Mouse (Mus musculus) embryonic facial prominence, embryonic 14.5 days (tissue): ENCODE measurements around the gene Gm15217. TPM values are rescaled to one million over a fixed set of nuclear protein-coding genes. Genes with fewer than 3 reads are reported as not detected.
A peak's percentile ranks its signal among the peaks of the same experiment; 100 is the strongest.

Experiments
- ATAC-seq: fragments of 200-750 bp; cut with Nextera tagmentation; 2 replicates; pipeline ENCODE4 v1.8.0; 2017; ENCODE audit warnings: low read depth, moderate number of reproducible peaks, moderate TSS enrichment
- DNase-seq: peaks from one replicate; pipeline ENCODE4 v3.0.0-alpha.2; 2015; ENCODE audit warnings: low spot score
- H3K27ac ChIP-seq: fragments of 300-500 bp; sonication (generic); replicated peaks from 2 replicates; pipeline ENCODE4 v1.5.1; 2014; ENCODE audit warnings: low read depth, mild to moderate bottlenecking, low read length, moderate library complexity
- H3K27me3 ChIP-seq: fragments of 300-500 bp; sonication (generic); replicated peaks from 2 replicates; pipeline ENCODE4 v1.6.1; 2014; ENCODE audit warnings: low read length; ENCODE audit not compliant: control insufficient read depth, insufficient read depth
- H3K36me3 ChIP-seq: fragments of 300-500 bp; sonication (generic); 2 replicates; pipeline ENCODE4 v1.6.1; 2014; ENCODE audit warnings: low read length, mixed read lengths; ENCODE audit not compliant: control insufficient read depth, insufficient read depth
- H3K4me1 ChIP-seq: fragments of 300-500 bp; sonication (generic); 2 replicates; pipeline ENCODE4 v1.6.1; 2014; ENCODE audit warnings: antibody characterized with exemption, low read length; ENCODE audit not compliant: control insufficient read depth, insufficient read depth
- H3K4me2 ChIP-seq: fragments of 300-500 bp; sonication (generic); 2 replicates; pipeline ENCODE4 v1.6.1; 2014; ENCODE audit warnings: low read depth, mild to moderate bottlenecking, low read length, moderate library complexity, mixed read lengths
- H3K4me3 ChIP-seq: fragments of 300-500 bp; sonication (generic); 2 replicates; pipeline ENCODE4 v1.5.1; 2014; ENCODE audit warnings: low read depth, mild to moderate bottlenecking, low read length
- H3K9ac ChIP-seq: fragments of 300-500 bp; sonication (generic); 2 replicates; pipeline ENCODE4 v1.6.1; 2014; ENCODE audit warnings: low read depth, mild to moderate bottlenecking, low read length, moderate library complexity, mixed read lengths
- H3K9me3 ChIP-seq: fragments of 300-500 bp; sonication (generic); 2 replicates; pipeline ENCODE4 v1.6.1; 2016; ENCODE audit warnings: low read length; ENCODE audit not compliant: control insufficient read depth
- WGBS: fragments of 180-500 bp; shearing (Covaris S2); extraction: QIAGEN DNeasy Blood & Tissue Kit; methylation state at CpG from one replicate; pipeline ENCODE4 v1.1.7; 2014; 5-methylcytosine and 5-hydroxymethylcytosine counted together
- polyA plus RNA-seq: library from polyadenylated mRNA; unstranded; fragments of >200 nt; fragmentation: Nextera tagmentation; extraction: Ambion mirVana; gene quantifications from 2 replicates; pipeline ENCODE4 v1.2.1, GENCODE M21; 2014

The Gm15217 gene
- polyA plus RNA-seq, 1 experiment from 2014 or later = not detected

- Histone ChIP-seq H3K27me3 (no peaks in the 10 kb centered on the region), H3K4me2 (peak overlapping the region; percentile 70), H3K9ac (peak overlapping the region; percentile 41; the same call in 1 of the 2 replicates), H3K36me3 (peaks cover 21% of the 10 kb centered on the region), H3K9me3 (no peaks in the 10 kb centered on the region), H3K4me1 (peaks cover 30% of the 10 kb centered on the region), H3K4me3 (peak overlapping the region; percentile 28), H3K27ac (peak overlapping the region; percentile 70)
- 7% methylated on average over 24 of the region's 31 CpGs for WGBS
- ATAC-seq (peak; percentile 70), DNase-seq (peak; percentile 34)
Observed at GRCm38 (mm10) chr14:46380286-46380721, 1.1 kb downstream of the Gm15217 start.

DNA sequence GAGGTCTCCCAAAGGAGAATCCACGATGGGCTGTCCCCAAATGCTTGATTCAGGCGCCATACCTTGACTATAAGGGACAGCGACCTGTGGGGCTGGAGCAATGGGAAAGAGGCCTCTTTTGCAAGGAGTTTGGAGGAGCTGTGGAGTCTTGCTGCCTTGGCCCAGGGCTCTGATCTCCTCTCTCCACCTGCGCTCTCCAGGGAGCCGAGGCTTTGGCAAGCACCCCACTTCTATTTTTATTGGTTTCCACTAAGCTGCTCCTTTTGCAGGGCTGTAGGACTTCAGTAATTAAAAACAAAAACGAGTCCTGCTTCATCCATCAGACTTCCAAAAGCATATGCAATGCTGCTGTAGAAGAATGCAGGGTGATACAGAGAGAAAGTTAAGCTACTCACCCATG, 2.2 kb downstream of the Gm15217 start:
- peaks cover 30% of the 10 kb centered on the region for H3K4me1 ChIP-seq

GRCm38 (mm10) chr14:46384946-46385691, 5.9 kb downstream of the Gm15217 start:
- peak overlapping the region; percentile 75 for H3K4me2 ChIP-seq
- peak overlapping the region; percentile 63 for H3K9ac ChIP-seq
- no peaks in the 10 kb centered on the region for H3K9me3 ChIP-seq
- peak overlapping the region; percentile 64 for H3K27ac ChIP-seq
- 4% methylated on average over 14 of the region's 14 CpGs for WGBS
- ATAC-seq = no peak
- DNase-seq = peak; percentile 52
- H3K4me1 ChIP-seq = peaks cover 28% of the 10 kb centered on the region
- H3K27me3 ChIP-seq = peaks cover 20% of the 10 kb centered on the region
- peaks cover 21% of the 10 kb centered on the region for H3K36me3 ChIP-seq
- peak overlapping the region; percentile 62 for H3K4me3 ChIP-seq

More for the DNA sequence above, 2.2 kb downstream of the Gm15217 start:
- peak; percentile 35; the same call in 1 of the 2 replicates for ATAC-seq
- no peak overlapping the region for H3K4me3 ChIP-seq
- H3K27me3 ChIP-seq = no peaks in the 10 kb centered on the region
- peaks cover 21% of the 10 kb centered on the region for H3K36me3 ChIP-seq
- peak overlapping the region; percentile 70; the same call in 1 of the 2 replicates for H3K27ac ChIP-seq
- peak overlapping the region; percentile 70; the same call in 1 of the 2 replicates for H3K4me2 ChIP-seq
- no peaks in the 10 kb centered on the region for H3K9me3 ChIP-seq
- WGBS = 41% methylated on average over 6 of the region's 6 CpGs
- peak; percentile 70 for DNase-seq
- no peak overlapping the region for H3K9ac ChIP-seq

DNA sequence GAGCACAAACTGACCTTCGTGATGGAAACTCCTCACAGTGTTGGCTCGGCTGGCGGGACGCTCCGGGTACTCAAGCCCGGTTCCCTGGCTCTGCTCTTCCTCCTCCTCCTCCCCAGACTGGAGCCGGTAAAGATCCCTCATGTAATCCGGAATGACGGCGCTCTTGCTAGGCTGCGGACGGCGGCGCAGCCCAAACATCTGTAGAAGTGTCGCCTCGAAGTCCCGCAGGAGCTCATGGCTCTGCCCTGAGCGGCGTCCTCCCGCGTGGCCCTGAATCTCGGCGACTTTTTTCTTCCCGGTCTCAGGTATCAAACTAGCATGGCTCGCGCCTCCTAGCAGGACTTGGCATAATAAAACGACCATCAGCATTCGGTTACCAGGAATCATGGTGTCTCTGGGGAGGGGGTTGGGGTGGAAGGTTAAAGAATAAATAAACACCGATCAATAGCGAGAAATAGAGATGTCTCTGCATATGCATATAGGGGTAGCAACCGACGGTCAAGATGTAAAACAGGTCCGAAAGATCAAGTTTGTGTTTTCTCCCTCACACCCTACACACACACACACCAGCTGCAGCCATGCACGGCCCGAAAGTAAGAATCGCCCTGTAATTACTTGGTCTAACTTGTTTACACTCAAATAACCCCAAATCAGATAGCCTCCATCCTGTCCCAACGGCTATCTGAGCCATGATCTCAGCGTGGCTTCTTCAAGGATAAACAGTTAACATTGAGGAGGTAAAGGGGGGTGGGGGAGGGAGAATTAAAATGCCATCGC, 6.7 kb downstream of the Gm15217 start:
- H3K9me3 ChIP-seq = no peaks in the 10 kb centered on the region
- H3K4me2 ChIP-seq = peak overlapping the region; percentile 75
- peak overlapping the region; percentile 63 for H3K9ac ChIP-seq
- peaks cover 21% of the 10 kb centered on the region for H3K4me1 ChIP-seq
- ATAC-seq = no peak
- H3K27me3 ChIP-seq = peaks cover 21% of the 10 kb centered on the region
- H3K27ac ChIP-seq = peak overlapping the region; percentile 64
- H3K36me3 ChIP-seq = peaks cover 21% of the 10 kb centered on the region
- peak; percentile 33 for DNase-seq
- 1% methylated on average over 38 of the region's 39 CpGs for WGBS
- peak overlapping the region; percentile 62 for H3K4me3 ChIP-seq

GRCm38 (mm10) chr14:46386478-46387356, 7.5 kb downstream of the Gm15217 start:
- WGBS = under 1% methylated on average over 26 of the region's 28 CpGs
- peaks cover 12% of the 10 kb centered on the region; the same call in 1 of the 2 replicates for H3K4me1 ChIP-seq
- DNase-seq = no peak

GRCm38 (mm10) chr14:46387357-46387671, 8.1 kb downstream of the Gm15217 start:
- peaks cover 30% of the 10 kb centered on the region for H3K27me3 ChIP-seq
- peak overlapping the region; percentile 91 for H3K27ac ChIP-seq
- H3K9ac ChIP-seq = peak overlapping the region; percentile 67
- peaks cover 18% of the 10 kb centered on the region for H3K36me3 ChIP-seq
- DNase-seq (peak; percentile 95), ATAC-seq (peak; percentile 89)
- H3K9me3 ChIP-seq = no peaks in the 10 kb centered on the region
- H3K4me1 ChIP-seq = peaks cover 6% of the 10 kb centered on the region; the same call in 1 of the 2 replicates
- H3K4me2 ChIP-seq = peak overlapping the region; percentile 75
- peak overlapping the region; percentile 62 for H3K4me3 ChIP-seq
- WGBS = 0% methylated on average over 14 of the region's 27 CpGs

More at GRCm38 (mm10) chr14:46386478-46387356, 7.5 kb downstream of the Gm15217 start:
- Histone ChIP-seq H3K4me2 (peak overlapping the region; percentile 75), H3K9ac (peak overlapping the region; percentile 63), H3K27me3 (peaks cover 25% of the 10 kb centered on the region), H3K9me3 (no peaks in the 10 kb centered on the region), H3K27ac (peak overlapping the region; percentile 64), H3K4me3 (peak overlapping the region; percentile 62), H3K36me3 (peaks cover 21% of the 10 kb centered on the region)
- no peak for ATAC-seq

GRCm38 (mm10) chr14:46387821-46388481, 8.7 kb downstream of the Gm15217 start:
- 1% methylated on average over 38 of the region's 41 CpGs for WGBS
- Histone ChIP-seq H3K4me1 (peaks cover 6% of the 10 kb centered on the region; the same call in 1 of the 2 replicates), H3K4me2 (peak overlapping the region; percentile 75), H3K27me3 (peaks cover 30% of the 10 kb centered on the region), H3K9me3 (no peaks in the 10 kb centered on the region), H3K9ac (peak overlapping the region; percentile 67), H3K4me3 (peak overlapping the region; percentile 62), H3K27ac (peak overlapping the region; percentile 91), H3K36me3 (peaks cover 13% of the 10 kb centered on the region)
- ATAC-seq (peak; percentile 23; the same call in 1 of the 2 replicates), DNase-seq (peak; percentile 75)
